Mouse (Mus musculus): Measurements from ENCODE around the gene Tmem87a. TPM values are rescaled to one million over a fixed set of nuclear protein-coding genes. Genes with fewer than 3 reads are reported as not detected.

Tmem87a gene
- total RNA-seq, 1 experiment: 71.7 TPM

- DNase-seq (ENCODE audit: low read depth, low spot score): peak; percentile 92
- TF ChIP-seq HCFC1 (IDR thresholded peaks at IDR 0.05; ENCODE audit: borderline replicate concordance, insufficient read depth, low read length) (peak; percentile 53; the same call in 1 of the 2 replicates), MAFK (IDR thresholded peaks at IDR 0.05; ENCODE audit: insufficient read depth, low read depth, low read length) (no peak), CHD2 (IDR thresholded peaks at IDR 0.05; ENCODE audit: low read depth, low read length) (no peak), ZNF384 (IDR thresholded peaks at IDR 0.05; ENCODE audit: low read depth, low read length) (0 out of 2 replicates have a peak, but pooled peaks have one; percentile 26)
- in situ Hi-C loops (cut with MboI; ENCODE audit: low sequenced_read_pairs in 2 of 2, unreplicated experiment in 2 of 2): no loop called here
- H3K4me1 ChIP-seq (ENCODE audit: control insufficient read depth in 2 of 2, insufficient read depth in 2 of 2, low read length in 2 of 2, poor library complexity in 1 of 2): 0 out of 4 replicates have a peak, but pooled peaks cover 0 to 3% of the 10 kb centered on the region in 2 experiments
- H3K4me3 ChIP-seq (ENCODE audit: insufficient read depth in 1 of 2, low read depth in 1 of 2, low read length in 2 of 2, poor library complexity in 1 of 2, severe bottlenecking in 1 of 2): peak within 1 kb of the TSS; percentile 99 to 100
- peak within 1 kb of the TSS; percentile 95 for H3K9ac ChIP-seq (ENCODE audit: insufficient read depth, low read depth, low read length, poor library complexity, severe bottlenecking)
- peaks cover 12% of the 10 kb centered on the region for H3K36me3 ChIP-seq (ENCODE audit: control insufficient read depth, insufficient read depth, low read length, poor library complexity, severe bottlenecking)
- no peaks in the 10 kb centered on the region for H3K9me3 ChIP-seq (ENCODE audit: control insufficient read depth, insufficient read depth, low read depth, low read length)
- no peak within 1 kb of the TSS for H3K27ac ChIP-seq (ENCODE audit: insufficient read depth, low read depth, low read length, poor library complexity, severe bottlenecking)
These were observed 50.9 kb downstream of the Tmem87a start, which contains the start of gene Vps39 for GRCm38 (mm10) chr2:120352682-120353646. TSS of gene Vps39 (minus strand) at chr2:120353137.

GRCm38 (mm10) chr2:120351321-120351720 is 52.6 kb downstream of the Tmem87a start:
- 0 out of 4 replicates have a peak, but pooled peaks cover 0 to 3% of the 10 kb centered on the region in 2 experiments for H3K4me1 ChIP-seq (ENCODE audit: control insufficient read depth in 2 of 2, insufficient read depth in 2 of 2, low read length in 2 of 2, poor library complexity in 1 of 2)
- in situ Hi-C loops (cut with MboI; ENCODE audit: low sequenced_read_pairs in 2 of 2, unreplicated experiment in 2 of 2): no loop called here
- H3K27ac ChIP-seq (ENCODE audit: insufficient read depth, low read depth, low read length, poor library complexity, severe bottlenecking): no peak overlapping the region
- no peaks in the 10 kb centered on the region for H3K9me3 ChIP-seq (ENCODE audit: control insufficient read depth, insufficient read depth, low read depth, low read length)
- DNase-seq (ENCODE audit: low read depth, low spot score): no peak
- TF ChIP-seq MAFK (IDR thresholded peaks at IDR 0.05; ENCODE audit: insufficient read depth, low read depth, low read length) (no peak), ZC3H11A (IDR thresholded peaks at IDR 0.05; ENCODE audit: borderline replicate concordance, low read depth, low read length) (no peak), CHD2 (IDR thresholded peaks at IDR 0.05; ENCODE audit: low read depth, low read length) (no peak), ZNF384 (IDR thresholded peaks at IDR 0.05; ENCODE audit: low read depth, low read length) (no peak), HCFC1 (IDR thresholded peaks at IDR 0.05; ENCODE audit: borderline replicate concordance, insufficient read depth, low read length) (no peak)
- no peak overlapping the region for H3K4me3 ChIP-seq (ENCODE audit: insufficient read depth in 1 of 2, low read depth in 1 of 2, low read length in 2 of 2, poor library complexity in 1 of 2, severe bottlenecking in 1 of 2)
- H3K36me3 ChIP-seq (ENCODE audit: control insufficient read depth, insufficient read depth, low read length, poor library complexity, severe bottlenecking): peaks cover 11% of the 10 kb centered on the region
- H3K9ac ChIP-seq (ENCODE audit: insufficient read depth, low read depth, low read length, poor library complexity, severe bottlenecking): no peak overlapping the region

- TF ChIP-seq CHD2 (IDR thresholded peaks at IDR 0.05; ENCODE audit: low read depth, low read length) (no peak), ZNF384 (IDR thresholded peaks at IDR 0.05; ENCODE audit: low read depth, low read length) (no peak), HCFC1 (IDR thresholded peaks at IDR 0.05; ENCODE audit: borderline replicate concordance, insufficient read depth, low read length) (no peak), ZC3H11A (IDR thresholded peaks at IDR 0.05; ENCODE audit: borderline replicate concordance, low read depth, low read length) (no peak), MAFK (IDR thresholded peaks at IDR 0.05; ENCODE audit: insufficient read depth, low read depth, low read length) (no peak)
- 0 out of 4 replicates have a peak, but pooled peaks cover 0 to 3% of the 10 kb centered on the region in 2 experiments for H3K4me1 ChIP-seq (ENCODE audit: control insufficient read depth in 2 of 2, insufficient read depth in 2 of 2, low read length in 2 of 2, poor library complexity in 1 of 2)
- H3K9ac ChIP-seq (ENCODE audit: insufficient read depth, low read depth, low read length, poor library complexity, severe bottlenecking): no peak overlapping the region
- peaks cover 7% of the 10 kb centered on the region for H3K36me3 ChIP-seq (ENCODE audit: control insufficient read depth, insufficient read depth, low read length, poor library complexity, severe bottlenecking)
- in situ Hi-C loops (cut with MboI; ENCODE audit: low sequenced_read_pairs in 2 of 2, unreplicated experiment in 2 of 2): no loop called here
- H3K9me3 ChIP-seq (ENCODE audit: control insufficient read depth, insufficient read depth, low read depth, low read length): no peaks in the 10 kb centered on the region
- no peak overlapping the region for H3K4me3 ChIP-seq (ENCODE audit: insufficient read depth in 1 of 2, low read depth in 1 of 2, low read length in 2 of 2, poor library complexity in 1 of 2, severe bottlenecking in 1 of 2)
- no peak overlapping the region for H3K27ac ChIP-seq (ENCODE audit: insufficient read depth, low read depth, low read length, poor library complexity, severe bottlenecking)
- DNase-seq (ENCODE audit: low read depth, low spot score): no peak
These were observed 55.8 kb downstream of the Tmem87a start for GRCm38 (mm10) chr2:120348120-120348519.

GRCm38 (mm10) chr2:120341741-120342140 is 62.2 kb downstream of the Tmem87a start:
- DNase-seq (ENCODE audit: low read depth, low spot score): no peak
- Histone ChIP-seq H3K4me1 (ENCODE audit: control insufficient read depth in 2 of 2, insufficient read depth in 2 of 2, low read length in 2 of 2, poor library complexity in 1 of 2) (no peaks in the 10 kb centered on the region), H3K36me3 (ENCODE audit: control insufficient read depth, insufficient read depth, low read length, poor library complexity, severe bottlenecking) (peaks cover 6% of the 10 kb centered on the region), H3K27ac (ENCODE audit: insufficient read depth, low read depth, low read length, poor library complexity, severe bottlenecking) (no peak overlapping the region), H3K9me3 (ENCODE audit: control insufficient read depth, insufficient read depth, low read depth, low read length) (no peaks in the 10 kb centered on the region), H3K9ac (ENCODE audit: insufficient read depth, low read depth, low read length, poor library complexity, severe bottlenecking) (no peak overlapping the region), H3K4me3 (ENCODE audit: insufficient read depth in 1 of 2, low read depth in 1 of 2, low read length in 2 of 2, poor library complexity in 1 of 2, severe bottlenecking in 1 of 2) (no peak overlapping the region)
- in situ Hi-C loops (cut with MboI; ENCODE audit: low sequenced_read_pairs in 2 of 2, unreplicated experiment in 2 of 2): no loop called here
- TF ChIP-seq ZC3H11A (IDR thresholded peaks at IDR 0.05; ENCODE audit: borderline replicate concordance, low read depth, low read length) (no peak), CHD2 (IDR thresholded peaks at IDR 0.05; ENCODE audit: low read depth, low read length) (no peak), HCFC1 (IDR thresholded peaks at IDR 0.05; ENCODE audit: borderline replicate concordance, insufficient read depth, low read length) (no peak), MAFK (IDR thresholded peaks at IDR 0.05; ENCODE audit: insufficient read depth, low read depth, low read length) (no peak), ZNF384 (IDR thresholded peaks at IDR 0.05; ENCODE audit: low read depth, low read length) (no peak)
